Mouse (Mus musculus) c-Kit-positive CD71-positive TER-119-positive erythroid progenitor cells, embryonic 14.5 days (primary cell): ENCODE results near the gene Dclk1.
"Not testable (repeated sequence)": the region's sequence is repeated elsewhere in the genome, so short reads cannot be mapped to it uniquely, and the experiment has no call there.

ENCODE experiments used
- DNase-seq: peaks from one replicate; pipeline ENCODE4 v3.0.0-alpha.2; 2013; ENCODE audit warnings: low spot score

Dclk1 gene

DNA sequence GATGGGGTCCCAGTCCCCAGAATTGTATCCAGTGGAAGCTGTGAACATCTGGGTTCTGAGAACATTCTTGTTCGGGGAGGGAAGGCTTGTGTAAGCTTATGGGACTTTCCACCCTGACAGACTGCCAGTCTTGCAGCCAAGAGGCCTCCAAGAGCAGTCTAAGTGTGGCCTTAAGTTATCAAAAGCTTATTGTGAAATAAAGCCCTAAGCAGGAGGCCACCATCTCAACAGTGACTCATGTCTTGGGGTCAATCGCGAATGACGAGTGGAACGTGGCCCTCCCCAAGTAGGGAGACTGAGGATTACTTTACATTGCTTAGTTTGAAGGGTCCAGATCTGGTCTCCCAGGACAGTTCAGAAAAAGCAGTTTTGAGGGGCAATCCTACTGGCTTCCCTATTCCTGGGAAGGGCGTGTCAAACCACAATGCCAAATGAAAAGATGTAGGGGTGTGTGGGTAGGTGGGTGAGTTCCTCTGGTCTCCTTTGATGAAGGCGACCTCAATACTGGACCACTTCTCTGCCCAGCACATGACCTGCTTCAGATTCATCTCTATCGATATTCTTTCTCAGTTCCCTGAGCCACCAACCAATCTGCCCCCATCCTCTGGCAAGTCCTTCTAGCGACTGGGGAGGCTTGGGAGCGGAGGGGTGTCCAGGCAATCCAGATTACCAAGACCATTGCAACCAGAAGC lies at the start of gene Dclk1:
TSS of gene Dclk1 (plus strand) at position 635 of the 692 bp plus-strand sequence.
- DNase-seq = no peak

DNA sequence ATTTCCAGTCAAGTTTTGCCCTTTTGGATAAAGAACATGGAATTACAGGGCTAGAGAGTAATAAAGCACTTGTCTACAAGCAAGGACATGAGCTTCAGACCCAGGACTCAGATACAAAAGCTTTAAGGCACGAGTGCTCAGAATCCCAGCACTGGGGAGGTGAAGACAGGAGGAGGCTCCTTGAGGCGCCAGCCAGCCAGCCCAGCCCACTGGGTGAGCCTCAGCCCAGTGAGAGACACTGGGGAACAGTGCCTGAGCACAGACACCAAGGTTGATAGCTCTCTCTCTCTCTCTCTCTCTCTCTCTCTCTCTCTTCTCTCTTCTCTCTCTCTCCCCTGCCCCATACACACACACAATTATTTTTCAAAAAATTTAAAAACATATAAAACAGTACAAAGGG lies 48.8 kb upstream of the Dclk1 start:
- DNase-seq = no peak

DNA sequence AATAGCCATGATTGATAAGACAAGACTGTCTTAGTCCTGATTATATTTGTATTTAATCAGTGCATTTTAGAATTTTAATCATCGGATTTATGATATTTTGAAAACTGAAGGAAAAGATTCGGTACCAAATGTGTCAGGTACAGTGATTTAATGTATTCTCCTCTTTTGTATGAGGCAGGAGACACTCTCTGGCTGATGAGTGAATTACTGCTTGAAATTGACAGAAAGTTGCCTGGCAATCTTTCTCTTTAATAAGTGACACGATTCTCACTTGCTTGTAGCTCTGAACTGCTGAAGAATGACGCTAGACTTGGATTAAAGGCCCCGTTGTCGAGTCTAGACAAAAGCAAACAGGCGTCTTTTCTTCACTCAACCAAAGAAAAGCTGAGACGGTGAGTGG lies 47.4 kb upstream of the Dclk1 start:
- no peak for DNase-seq

DNA sequence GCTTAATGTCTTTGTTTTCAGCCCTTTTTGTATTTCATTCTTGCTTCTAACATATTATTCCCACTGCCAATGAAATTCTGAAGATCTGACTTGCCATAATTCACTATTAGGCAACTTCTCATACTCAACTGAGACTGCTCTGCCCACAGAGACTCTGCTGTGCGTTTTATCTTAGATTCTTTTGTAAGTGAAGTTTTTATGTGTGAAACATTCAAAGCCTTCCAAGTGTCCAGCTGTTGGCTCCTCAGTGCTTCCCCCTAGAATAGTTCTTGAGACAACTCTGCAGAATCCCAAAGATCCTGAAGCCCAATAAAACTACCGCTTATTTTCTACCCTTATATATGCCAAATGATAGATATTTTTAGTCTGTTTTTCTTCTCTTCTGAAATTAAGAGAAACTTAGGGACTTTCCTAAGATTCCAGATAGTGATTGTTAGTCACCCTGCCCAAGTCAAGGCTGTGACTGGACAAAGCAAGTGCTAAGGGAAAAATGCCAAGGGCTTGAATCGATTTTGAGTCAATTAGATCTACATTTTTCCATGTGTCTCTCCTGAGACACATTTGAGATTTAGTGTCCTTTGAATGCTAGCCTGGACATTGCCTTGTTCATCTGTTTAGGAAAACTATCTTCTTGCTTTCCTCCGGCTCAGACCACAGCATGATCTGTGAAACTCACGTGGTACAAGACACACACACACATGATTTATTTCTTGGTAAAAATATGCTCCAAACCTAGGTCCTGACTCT lies 46.4 kb upstream of the Dclk1 start:
- no peak for DNase-seq

DNA sequence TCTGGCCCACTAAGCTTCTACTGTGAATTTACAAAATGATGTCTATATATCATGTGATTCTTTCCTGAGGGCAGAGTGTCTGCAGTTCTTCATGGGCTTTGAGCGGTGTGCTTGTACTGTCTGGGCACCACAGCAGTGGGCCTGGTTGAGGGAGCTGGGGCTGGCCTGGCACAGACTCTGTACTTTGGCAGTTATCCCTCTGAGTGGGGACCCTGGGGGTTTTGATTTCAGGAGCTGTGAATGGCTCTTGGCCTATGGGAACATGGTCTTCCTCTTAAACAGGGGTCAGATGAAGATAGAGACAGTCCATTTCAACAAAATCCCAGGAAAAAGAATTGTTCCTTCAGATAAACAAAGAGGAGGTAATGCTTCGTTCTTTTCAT lies 45.8 kb upstream of the Dclk1 start:
- no peak for DNase-seq

DNA sequence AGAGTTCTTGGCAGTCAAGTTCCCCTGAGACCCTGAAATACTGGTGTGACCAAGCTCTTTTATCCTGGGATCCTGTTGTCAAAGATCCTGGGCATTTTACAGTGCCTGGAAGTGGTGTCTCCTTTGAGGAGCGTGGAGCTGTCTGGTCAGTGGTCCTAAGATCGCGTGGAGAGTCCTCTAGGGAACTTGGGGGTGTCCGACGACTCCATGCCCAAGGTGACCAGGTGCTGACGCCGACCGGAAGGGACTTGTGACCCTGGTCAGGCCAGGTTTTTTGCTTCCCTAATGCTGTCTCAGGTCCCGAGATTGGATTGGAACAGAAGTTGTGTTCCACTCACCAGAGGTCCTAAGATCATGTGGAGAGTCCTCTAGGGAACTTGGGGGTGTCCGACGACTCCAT lies 38.5 kb upstream of the Dclk1 start:
- not testable (repeated sequence) for DNase-seq

DNA sequence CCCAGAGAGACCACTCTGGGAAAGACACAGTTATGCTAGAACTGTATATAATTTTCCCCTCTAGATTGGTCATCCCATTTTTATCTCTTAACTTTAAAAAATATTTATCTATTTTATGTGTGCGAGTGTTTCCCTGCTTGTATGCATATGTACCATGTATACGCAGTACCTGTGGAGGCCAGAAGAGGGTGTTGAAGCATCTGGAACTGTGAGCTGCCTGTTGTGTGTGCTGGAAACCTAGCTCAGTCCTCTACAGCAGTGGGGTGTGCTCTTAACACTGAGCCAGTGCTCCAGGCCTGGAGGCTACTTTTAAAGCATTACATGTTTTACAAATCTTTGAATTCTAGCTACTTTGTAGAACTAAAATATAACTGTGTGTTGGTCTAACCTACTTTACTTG lies 35.8 kb upstream of the Dclk1 start:
- DNase-seq = no peak

DNA sequence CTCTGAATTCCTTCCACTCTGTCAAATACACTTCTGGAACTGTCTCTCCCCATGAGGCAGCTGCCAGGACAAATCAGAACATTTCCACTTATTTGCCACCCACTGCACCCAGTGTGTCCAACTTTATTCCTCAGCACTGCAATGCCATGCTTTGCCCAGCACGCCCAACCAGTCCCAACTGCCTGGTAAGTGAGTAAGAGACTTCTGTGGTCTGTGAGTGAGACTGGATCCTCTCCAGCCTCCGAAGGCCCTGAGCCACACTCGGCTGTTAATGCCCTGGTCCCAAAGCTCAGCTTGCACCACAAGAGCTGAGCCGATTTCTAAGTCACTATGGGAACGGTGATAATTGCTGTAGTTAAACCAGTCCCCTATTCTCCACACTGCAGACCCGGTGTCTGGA lies 34.5 kb upstream of the Dclk1 start:
- DNase-seq = no peak

DNA sequence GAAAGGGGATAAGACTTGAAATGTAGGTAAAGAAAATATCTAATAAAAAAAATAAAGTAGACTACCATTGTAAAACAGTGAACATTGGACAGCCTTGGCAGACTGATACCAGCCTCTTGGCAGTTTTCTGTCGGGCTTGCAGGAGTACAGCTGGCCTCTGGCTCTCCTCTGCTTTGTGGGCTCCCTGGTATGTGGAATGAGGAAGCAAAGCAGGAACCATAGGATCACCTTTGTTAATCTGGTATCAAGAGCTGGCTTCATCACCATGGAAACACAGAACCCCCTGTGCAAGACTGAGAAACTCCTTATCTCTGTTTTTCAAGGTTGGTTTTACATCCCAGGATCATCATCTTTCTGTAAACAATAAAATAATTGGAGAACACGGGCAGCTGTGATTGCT lies 29.9 kb upstream of the Dclk1 start:
- no peak for DNase-seq

DNA sequence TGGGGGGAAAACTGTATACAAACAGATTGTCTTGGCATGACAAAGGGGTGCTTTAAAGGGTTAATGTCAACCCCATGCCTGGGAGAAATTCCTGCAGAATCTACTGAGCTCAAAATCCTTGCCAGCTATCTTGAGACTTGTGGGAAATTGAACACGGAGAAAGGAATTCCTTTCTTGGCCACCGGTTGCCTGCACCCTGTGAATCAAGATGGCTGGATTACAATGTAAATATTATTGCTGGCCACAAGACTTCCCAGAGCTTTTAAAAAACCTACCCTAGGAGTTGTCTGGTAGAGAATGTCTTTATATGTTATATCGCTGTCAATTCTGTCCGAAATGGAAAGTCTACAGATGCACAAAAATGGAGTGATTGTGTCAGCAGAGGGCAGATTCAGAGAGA lies 28.4 kb upstream of the Dclk1 start:
- no peak for DNase-seq

DNA sequence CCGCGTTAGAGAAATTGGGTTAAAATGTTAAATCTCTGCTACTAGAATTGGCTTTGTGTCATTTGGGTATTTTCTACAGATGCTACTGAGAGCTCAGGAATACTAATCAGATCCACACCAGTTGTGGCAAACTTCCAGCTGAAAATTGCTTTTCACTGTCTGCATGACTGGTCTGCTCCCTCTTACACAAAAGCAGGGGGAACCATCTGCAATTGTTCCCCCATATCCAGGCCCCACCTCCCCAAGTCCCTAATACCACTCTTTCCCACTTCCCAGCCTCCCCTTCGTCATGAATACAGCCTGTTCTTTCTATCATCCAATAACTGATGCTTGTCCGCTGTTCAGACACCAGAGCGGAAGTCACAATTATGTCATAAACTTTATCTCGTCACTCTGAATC lies 27.8 kb upstream of the Dclk1 start:
- no peak for DNase-seq

DNA sequence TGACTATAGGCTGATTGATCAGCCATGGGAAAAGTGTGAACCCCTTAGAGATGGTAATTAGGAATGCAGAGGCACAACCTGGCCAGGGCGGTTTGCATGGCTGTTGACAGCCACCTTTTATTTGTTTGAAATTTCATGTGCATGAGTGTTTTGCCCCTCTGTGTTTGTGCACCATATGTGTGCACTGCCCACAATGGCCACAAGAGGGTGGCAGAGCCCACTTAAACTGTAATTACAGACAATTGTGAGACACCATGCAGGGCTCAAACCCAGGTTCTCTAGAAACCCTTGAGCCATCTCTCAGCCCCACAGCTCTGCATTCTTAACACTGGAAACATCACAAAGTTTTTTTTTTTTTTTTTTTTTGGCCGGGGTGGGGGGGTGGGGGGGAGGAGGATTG lies 19.7 kb upstream of the Dclk1 start:
- DNase-seq = no peak

DNA sequence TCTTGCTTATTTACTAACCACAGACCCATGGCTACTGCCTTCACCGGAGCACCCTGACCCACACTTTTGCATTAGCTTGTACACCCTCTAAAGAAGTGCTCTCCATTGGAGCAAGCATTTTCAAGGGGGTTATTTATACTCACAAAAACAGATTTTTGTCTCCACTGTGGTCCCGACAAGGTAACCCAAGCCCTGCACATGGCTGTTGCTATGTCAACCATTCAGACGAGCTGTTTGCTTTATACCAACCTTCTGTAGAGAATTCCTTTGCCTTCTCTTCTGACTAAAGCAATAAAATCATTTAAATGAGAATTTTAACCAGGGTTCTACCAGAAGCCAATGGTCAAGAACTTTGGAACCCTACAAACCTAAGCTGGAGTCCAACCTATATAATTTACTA lies 18.3 kb upstream of the Dclk1 start:
- no peak for DNase-seq

DNA sequence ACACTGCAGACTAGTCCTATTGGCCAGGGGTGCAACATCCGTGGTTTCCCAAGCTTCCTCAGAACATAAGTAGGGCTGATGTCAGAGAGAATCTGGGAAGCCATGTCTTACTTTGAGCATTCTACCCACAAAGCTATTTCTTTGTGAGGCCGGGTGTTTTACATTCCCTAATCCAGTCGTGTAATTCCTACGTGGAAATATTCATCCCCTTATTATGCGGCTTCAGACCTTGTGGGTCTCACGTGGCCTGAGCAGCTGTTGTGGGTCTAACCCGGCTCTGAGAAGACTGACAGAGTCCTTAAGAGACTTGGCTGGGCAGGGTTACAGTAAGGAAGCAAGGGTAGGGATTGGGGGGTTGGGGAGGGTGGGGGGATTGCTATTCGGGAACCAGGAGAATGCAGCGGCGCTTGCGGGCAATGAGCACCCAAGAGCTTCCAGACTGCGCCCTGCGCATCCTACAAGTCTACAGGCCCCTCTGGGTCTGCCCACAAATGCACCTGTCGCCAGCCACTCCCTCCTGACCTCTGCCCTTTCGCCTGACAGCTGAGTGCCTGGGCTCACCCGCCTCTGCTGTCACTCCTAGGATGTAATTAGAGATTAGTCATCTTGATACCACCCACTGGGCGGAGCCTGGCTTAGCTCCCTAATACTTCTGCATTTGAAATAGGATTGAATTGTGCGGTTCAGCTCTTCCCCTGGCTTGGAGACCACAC lies 15.5 kb upstream of the Dclk1 start:
- DNase-seq = no peak

DNA sequence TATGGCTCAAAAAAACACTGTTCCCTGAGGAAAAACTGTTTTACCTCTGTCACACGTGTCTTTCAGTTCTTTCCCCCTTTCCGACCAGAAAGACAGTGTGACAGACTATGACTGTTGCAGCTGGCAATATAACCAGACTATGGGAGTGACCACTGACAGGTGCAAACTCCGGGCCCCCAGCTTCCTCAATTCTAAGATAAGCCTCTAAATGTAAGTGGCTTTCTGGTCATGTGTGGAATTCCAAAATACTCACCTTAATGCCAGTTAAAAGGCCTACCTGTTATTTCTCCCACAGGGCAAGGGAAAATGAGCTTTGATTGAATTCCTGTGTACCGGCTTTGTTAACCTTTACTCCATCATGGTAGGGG lies 15.0 kb upstream of the Dclk1 start:
- DNase-seq = no peak

DNA sequence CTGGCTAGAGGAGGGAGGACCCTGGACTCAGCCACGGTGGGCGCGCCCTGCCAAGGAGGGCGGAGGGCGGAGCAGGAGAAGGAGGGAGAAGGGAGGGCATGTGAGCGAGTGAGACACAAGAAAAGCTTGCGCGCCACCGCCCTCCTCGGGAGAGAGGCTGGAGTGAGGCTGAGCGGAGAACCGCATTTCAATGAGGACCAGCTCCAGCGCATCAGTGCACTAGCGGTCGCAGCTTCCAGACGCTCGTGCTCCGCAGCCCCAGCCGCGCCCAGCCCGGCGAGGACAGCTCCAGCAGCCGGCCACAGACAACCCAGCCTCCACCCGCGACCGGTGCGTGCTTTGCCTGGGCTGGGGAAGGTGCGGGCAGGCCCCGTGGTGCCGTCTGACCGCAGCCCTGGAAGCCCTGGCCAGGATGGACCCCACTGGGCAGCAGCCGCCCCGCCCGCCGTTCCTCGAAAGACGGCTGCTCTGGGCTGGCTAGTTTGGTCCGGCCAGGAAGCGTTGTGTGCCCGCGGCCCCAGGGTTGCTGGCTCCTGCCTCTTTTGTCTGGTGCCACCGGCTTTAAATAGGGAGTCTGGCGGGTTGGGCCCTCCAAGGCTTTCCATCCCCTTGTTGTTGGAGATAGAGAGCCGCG lies 375 bp downstream of the Dclk1 start:
- DNase-seq = no peak

DNA sequence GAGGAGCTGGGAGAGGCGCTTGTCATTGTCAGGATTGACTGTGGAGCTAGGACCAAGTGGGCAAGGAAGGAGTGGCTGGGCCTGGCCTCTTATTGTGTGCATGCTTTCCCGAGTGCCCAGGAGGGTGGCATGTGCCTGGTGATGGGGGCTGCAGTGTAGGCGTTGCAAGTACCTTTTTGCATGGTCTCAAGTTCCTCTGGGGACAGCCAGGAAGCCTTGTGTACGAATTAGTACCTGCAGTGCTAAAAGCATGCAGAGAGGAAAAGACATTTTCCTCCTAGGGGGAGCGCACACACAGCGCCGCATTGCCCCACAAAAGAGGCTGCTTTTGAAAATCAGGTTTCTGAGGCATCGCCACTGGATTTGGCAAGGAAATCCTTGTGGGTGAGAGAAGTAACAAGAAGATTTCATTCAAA lies 900 bp downstream of the Dclk1 start:
- DNase-seq = no peak

DNA sequence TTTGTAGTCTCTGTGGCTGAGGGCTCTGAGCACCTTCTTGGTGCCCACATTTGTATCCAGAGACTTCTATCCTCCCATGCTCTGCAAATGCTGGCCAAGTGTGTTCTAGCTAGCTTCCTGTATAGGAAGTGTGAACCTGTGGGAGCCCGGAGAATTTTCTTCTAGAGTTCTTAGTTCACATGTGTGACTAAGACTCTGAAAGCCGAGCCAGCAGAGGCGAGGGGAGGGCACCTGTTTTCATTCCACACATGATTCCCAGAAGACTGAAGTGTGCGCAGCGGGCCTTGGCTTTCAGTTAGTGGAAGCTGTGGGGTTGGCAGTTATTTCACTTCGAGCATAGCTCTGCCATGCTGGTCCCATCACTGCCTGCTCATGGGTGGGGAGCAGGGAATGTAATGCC lies 1.9 kb downstream of the Dclk1 start:
- DNase-seq = no peak

DNA sequence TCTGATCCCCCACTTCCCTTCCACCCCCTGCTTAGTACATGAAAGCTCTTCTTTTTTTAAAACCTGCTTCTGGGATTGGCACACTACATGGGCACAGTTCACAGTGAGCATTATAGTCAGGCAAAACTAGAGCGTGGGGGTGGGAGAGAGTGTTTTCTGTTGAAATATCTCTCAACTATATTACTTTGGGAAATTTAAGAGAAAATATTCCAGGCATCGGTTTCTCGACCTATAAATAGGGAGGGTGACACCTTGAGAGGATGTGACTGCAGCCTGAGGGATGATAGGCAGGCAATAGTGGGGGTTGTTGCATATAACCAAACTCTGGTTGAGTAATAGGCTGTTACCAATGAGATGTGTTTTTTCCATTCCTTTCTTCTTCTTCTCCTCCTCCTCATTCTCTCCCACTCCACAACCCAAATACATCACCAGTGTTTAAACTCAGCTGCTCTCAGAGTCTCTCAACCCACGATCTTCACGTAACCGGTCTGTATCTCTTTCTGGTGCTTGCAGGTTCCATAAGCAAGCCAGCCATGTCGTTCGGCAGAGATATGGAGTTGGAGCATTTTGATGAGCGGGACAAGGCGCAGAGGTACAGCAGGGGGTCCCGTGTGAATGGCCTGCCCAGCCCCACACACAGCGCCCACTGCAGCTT lies 4.6 kb downstream of the Dclk1 start:
- DNase-seq = no peak

DNA sequence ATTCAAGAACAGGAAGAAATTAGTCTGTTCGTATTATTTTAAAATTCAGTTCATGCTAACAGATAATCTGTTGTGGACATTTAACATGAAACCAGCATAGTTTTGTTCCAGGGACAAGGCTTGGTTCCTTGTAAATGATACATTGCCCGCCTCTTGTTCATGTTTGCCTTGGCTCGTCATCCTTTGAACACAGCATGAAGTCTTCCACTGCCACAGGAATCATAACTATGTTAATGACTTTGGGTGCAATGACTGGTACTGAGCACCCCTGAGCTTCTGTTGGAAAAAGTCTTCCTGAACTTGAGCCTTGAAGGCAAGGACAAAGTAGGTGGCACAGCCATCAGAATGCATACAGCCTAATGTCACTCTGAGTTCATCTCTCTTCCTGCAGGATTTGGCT lies 5.9 kb downstream of the Dclk1 start:
- DNase-seq = no peak

DNA sequence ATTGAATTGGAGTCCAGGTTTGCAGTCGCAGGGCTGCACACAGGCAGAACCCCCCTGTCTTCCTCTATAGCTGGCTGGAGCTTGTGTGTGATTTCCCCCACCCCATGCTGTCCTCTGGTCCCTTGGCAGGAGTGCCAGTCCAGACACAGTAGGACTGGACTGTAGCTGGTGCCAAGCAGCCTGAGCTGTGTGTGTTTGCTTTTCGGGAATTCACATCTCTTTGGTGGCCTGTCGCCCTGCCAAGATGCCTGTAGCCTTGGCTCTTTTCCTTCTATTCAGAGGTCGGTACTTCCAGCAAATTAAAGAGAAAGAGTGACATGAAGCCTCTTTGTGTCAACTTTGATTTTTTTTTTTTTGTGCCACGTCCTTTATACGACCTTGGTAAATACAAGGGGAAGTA lies 6.3 kb downstream of the Dclk1 start:
- DNase-seq = no peak

DNA sequence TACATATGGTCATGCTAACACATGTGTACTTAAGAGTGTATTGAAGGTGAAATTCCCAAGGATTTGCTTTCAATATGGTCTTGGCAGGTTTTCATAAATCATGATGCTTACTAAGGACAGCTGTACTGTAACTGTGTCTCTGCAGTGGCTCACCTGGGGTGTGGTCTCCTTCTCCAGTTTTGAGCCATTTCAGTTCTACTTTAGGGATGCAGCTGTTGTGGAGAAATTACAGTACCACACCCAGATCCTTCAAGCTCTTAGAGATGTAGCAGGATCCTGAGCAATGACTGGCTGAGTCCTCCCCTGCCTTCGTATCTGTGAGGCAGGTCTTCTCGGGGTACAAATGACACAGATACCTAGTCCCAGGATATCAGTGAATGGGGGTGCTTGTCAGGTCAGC lies 8.5 kb downstream of the Dclk1 start:
- DNase-seq = no peak
